Mouse (Mus musculus) spleen, adult 12 weeks (tissue): ENCODE results near the gene Slf2.
A peak's percentile ranks its signal among the peaks of the same experiment; 100 is the strongest.

Experiments used
- DNase-seq: peaks from one replicate; pipeline ENCODE4 v3.0.0; 2022; ENCODE audit warnings: low spot score

The Slf2 gene

DNA sequence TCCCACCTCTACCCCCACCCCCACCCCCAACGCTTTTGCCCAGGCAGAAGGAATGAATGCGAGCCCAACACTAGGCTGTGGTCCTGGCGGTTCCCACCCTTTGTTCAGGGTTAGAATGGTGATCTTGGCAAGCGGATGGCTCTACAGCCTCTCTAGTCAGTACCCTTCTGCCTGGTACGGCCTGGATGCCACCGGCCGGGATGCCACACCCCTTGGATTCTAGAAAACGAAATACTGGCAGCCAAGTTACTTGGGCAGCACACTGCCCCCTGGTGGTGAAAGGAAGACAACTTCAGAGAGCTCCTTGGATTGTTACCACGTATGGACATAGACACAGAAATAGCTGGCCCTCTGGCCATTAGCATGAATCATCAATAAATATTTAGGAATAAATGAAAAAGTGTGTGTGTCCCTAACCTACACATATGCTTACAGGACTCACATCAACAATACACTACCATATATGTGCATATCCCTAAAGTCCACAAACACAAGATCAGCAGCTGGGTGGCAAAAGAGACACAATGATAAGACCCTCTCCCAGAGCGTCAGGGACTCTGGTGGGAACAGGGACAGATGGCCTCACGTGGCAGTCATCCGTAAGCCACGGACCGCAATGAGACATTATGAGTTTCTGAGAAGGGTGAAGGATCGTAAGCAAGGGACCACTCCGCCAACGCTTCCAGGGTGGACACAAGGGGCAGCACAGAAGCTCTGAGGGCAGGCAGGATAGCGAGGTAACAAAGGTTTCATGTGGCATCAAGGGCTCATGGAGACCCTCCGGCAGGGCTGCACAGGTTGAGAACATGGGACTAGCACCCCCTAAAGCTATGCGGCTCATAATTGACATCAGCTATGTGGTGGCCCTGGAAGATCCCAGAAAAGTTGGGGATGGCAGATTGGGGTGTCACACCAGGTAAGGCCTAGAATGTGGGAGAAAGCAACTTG is 100.1 kb downstream of the Slf2 start:
- peak; percentile 49 for DNase-seq

DNA sequence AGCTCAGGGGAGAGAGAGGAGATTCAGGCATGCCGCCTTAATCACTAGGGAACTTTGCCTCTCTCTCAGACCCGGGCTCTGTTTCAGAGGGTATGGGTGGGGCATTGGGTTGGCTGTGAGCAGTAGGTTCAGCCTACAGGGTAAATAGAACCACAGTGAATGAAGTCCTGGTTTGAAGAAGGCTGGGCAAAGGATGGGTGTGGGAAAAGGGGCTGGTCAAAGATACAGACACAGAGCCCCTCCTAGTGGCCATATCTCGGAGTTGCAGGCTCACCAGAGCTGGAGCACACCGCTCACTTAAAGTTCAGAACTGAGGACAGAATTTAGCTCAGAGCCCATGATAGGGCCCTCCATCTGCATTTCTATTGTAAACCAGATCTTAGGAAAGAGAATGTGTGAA is 100.8 kb downstream of the Slf2 start:
- no peak for DNase-seq
